Mouse (Mus musculus) small intestine, adult 2 months (tissue): ENCODE data around the gene Epas1. TPM values are rescaled to one million over a fixed set of nuclear protein-coding genes. Genes with fewer than 3 reads are reported as not detected.

Source experiments
- H3K27ac ChIP-seq: fragments of 200-500 bp; 2 replicates; pipeline ENCODE4 v1.5.1; 2012; ENCODE audit warnings: low read depth, low read length, control low read depth, inconsistent platforms; ENCODE audit not compliant: insufficient read depth
- H3K27me3 ChIP-seq: fragments of 200-500 bp; 2 replicates; pipeline ENCODE4 v1.6.1; 2012; ENCODE audit warnings: mild to moderate bottlenecking, moderate library complexity, low read length, inconsistent platforms; ENCODE audit not compliant: control insufficient read depth, insufficient read depth
- H3K36me3 ChIP-seq: fragments of 200-500 bp; 2 replicates; pipeline ENCODE4 v1.6.1; 2012; ENCODE audit warnings: mild to moderate bottlenecking, low read length, control low read depth, inconsistent platforms; ENCODE audit not compliant: control insufficient read depth, insufficient read depth
- H3K4me1 ChIP-seq: fragments of 200-500 bp; 2 replicates; pipeline ENCODE4 v1.6.1; 2012; ENCODE audit warnings: low read length, inconsistent platforms, mixed read lengths; ENCODE audit not compliant: control insufficient read depth, insufficient read depth, insufficient read length
- H3K4me3 ChIP-seq: fragments of 200-500 bp; 2 replicates; pipeline ENCODE4 v1.5.1; 2012; ENCODE audit warnings: low read depth, mild to moderate bottlenecking, control low read depth, inconsistent platforms, low read length, moderate library complexity
- CTCF ChIP-seq: fragments of 200-500 bp; IDR thresholded peaks from 2 replicates; pipeline ENCODE4 v1.5.1; 2012; ENCODE audit warnings: low read depth, mild to moderate bottlenecking, control low read depth, inconsistent platforms, low read length, moderate library complexity, mixed read lengths; ENCODE audit not compliant: insufficient replicate concordance, insufficient read length; ENCODE audit errors: extremely low read depth
- POLR2A ChIP-seq: fragments of 200-500 bp; IDR thresholded peaks from 2 replicates; pipeline ENCODE4 v1.6.1; 2012; ENCODE audit warnings: low read depth, mild to moderate bottlenecking, control low read depth, inconsistent platforms, low read length, moderate library complexity
- WGBS: fragments of 180-500 bp; shearing (Covaris S2); methylation state at CpG from one replicate; pipeline ENCODE4 v1.1.7; 2018; 5-methylcytosine and 5-hydroxymethylcytosine counted together
- polyA plus RNA-seq: library from polyadenylated mRNA; depleted of rRNA; stranded (reverse); fragments of >200 nt; gene quantifications from 2 replicates; pipeline ENCODE4 v1.2.3, GENCODE M21; 2012

Epas1 gene
- polyA plus RNA-seq, 1 experiment, result 52.0 TPM

DNA sequence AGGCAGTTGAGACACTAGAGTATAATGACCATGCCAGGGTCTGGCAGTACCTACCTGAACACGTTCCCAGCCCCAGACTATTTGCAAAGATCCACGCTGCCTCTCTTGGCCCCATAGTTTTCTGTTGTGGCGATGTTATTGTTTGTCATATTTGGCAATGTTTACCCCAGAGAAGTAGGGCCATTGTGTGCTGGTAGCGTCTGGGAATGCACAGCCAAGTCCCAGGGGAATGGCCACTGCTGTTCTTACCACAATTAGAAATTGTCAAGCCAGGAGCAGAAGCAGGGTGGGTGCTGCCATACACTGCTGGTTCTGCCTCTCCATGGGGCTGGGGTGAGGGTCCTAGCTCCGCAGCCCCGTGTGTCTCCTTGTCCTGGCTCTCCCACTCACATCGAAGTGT is 15.1 kb downstream of the Epas1 start:
- H3K4me1 ChIP-seq, result peaks cover 33% of the 10 kb centered on the region
- no peaks in the 10 kb centered on the region for H3K36me3 ChIP-seq
- peak overlapping the region; percentile 60 for H3K27ac ChIP-seq
- no peak overlapping the region for H3K4me3 ChIP-seq
- no peak for TF ChIP-seq CTCF
- TF ChIP-seq POLR2A, result no peak
- H3K27me3 ChIP-seq, result no peaks in the 10 kb centered on the region; the same call in 1 of the 2 replicates
- WGBS, result 83% methylated on average over 7 of the region's 7 CpGs

GRCm38 (mm10) chr17:86769330-86770211 is 16.1 kb downstream of the Epas1 start:
- H3K4me1 ChIP-seq, result peaks cover 33% of the 10 kb centered on the region
- TF ChIP-seq CTCF, result no peak
- TF ChIP-seq POLR2A, result no peak
- no peaks in the 10 kb centered on the region for H3K36me3 ChIP-seq
- no peak overlapping the region for H3K4me3 ChIP-seq
- WGBS, result 24% methylated on average over 16 of the region's 16 CpGs
- no peaks in the 10 kb centered on the region; the same call in 1 of the 2 replicates for H3K27me3 ChIP-seq
- H3K27ac ChIP-seq, result peak overlapping the region; percentile 60

DNA sequence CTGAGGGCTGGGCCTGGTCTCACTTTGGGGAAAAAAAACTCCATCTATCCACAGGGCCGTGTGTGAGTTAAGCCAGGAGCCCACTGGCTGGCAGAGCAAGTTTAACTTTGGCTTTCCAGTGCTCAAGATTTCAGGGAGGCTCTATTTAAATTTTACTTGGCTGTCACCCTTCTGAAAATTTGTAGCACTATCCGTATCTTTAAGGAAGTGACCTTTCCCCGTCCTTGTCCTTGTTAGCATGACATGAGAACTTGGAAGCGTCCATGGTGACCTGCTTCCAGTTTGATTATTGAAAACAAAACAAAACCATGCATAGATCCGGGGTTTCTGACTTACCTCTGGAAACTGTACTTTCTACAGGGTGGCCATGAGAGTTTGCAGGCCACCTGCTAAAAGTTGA is 17.3 kb downstream of the Epas1 start:
- H3K27ac ChIP-seq, result no peak overlapping the region
- TF ChIP-seq POLR2A (no peak), CTCF (no peak)
- WGBS, result 57% methylated on average over 5 of the region's 5 CpGs

GRCm38 (mm10) chr17:86772035-86772434 is 18.5 kb downstream of the Epas1 start:
- Histone ChIP-seq H3K27ac (no peak overlapping the region), H3K4me3 (no peak overlapping the region), H3K4me1 (peaks cover 30% of the 10 kb centered on the region), H3K36me3 (no peaks in the 10 kb centered on the region), H3K27me3 (no peaks in the 10 kb centered on the region)
- TF ChIP-seq CTCF, result no peak
- no peak for TF ChIP-seq POLR2A
- 71% methylated on average over 11 of the region's 11 CpGs for WGBS

More for the DNA sequence above, 17.3 kb downstream of the Epas1 start:
- no peaks in the 10 kb centered on the region; the same call in 1 of the 2 replicates for H3K27me3 ChIP-seq
- peaks cover 33% of the 10 kb centered on the region for H3K4me1 ChIP-seq
- H3K4me3 ChIP-seq, result no peak overlapping the region
- H3K36me3 ChIP-seq, result no peaks in the 10 kb centered on the region

GRCm38 (mm10) chr17:86772929-86773588 is 19.6 kb downstream of the Epas1 start:
- H3K27ac ChIP-seq, result no peak overlapping the region
- TF ChIP-seq CTCF (no peak), POLR2A (no peak)

GRCm38 (mm10) chr17:86776538-86776937 is 23.0 kb downstream of the Epas1 start:
- 65% methylated on average over 12 of the region's 12 CpGs for WGBS
- Histone ChIP-seq H3K4me1 (peaks cover 13% of the 10 kb centered on the region; the same call in 1 of the 2 replicates), H3K27me3 (no peaks in the 10 kb centered on the region), H3K4me3 (no peak overlapping the region), H3K36me3 (no peaks in the 10 kb centered on the region), H3K27ac (no peak overlapping the region)
- TF ChIP-seq POLR2A, result no peak
- no peak for TF ChIP-seq CTCF

More at GRCm38 (mm10) chr17:86772929-86773588, 19.6 kb downstream of the Epas1 start:
- H3K27me3 ChIP-seq, result no peaks in the 10 kb centered on the region
- WGBS, result 90% methylated on average over 15 of the region's 15 CpGs
- H3K4me1 ChIP-seq, result peaks cover 23% of the 10 kb centered on the region
- H3K4me3 ChIP-seq, result no peak overlapping the region
- no peaks in the 10 kb centered on the region for H3K36me3 ChIP-seq

GRCm38 (mm10) chr17:86778147-86778546 is 24.6 kb downstream of the Epas1 start:
- Histone ChIP-seq H3K27ac (no peak overlapping the region), H3K4me3 (no peak overlapping the region), H3K4me1 (peaks cover 13% of the 10 kb centered on the region; the same call in 1 of the 2 replicates), H3K27me3 (no peaks in the 10 kb centered on the region), H3K36me3 (no peaks in the 10 kb centered on the region)
- TF ChIP-seq POLR2A (no peak), CTCF (no peak)
- WGBS, result 92% methylated on average over 6 of the region's 6 CpGs
